Mouse (Mus musculus): Measurements from ENCODE around the gene Olfr641. TPM values are rescaled to one million over a fixed set of nuclear protein-coding genes. Genes with fewer than 3 reads are reported as not detected.

Olfr641 gene
- not detected for total RNA-seq (2022)

DNA sequence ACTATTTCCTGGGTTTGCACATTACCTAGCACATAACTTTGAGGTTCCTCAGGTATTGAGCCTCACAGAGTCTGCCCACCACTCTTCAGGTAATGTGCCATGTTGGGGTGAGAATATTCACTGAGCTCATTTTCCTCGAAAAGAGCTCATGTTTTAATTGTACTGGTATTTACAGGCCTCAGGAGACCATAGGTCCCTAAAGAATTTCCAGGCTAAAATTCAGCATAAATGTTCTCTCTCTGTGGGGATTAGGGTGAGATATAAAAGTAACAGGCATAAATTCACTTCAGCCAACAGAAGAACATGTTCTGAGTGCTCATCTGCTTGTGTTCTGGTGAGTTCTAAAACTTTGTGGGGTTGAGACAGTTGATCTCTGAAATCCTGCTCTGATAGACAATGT, at the start of gene Olfr641:
Olfr641 (plus strand) TSS at position 301 of the 400 bp plus-strand sequence.
- DNase-seq (ENCODE audit: low spot score in 2 of 2) = no peak

DNA sequence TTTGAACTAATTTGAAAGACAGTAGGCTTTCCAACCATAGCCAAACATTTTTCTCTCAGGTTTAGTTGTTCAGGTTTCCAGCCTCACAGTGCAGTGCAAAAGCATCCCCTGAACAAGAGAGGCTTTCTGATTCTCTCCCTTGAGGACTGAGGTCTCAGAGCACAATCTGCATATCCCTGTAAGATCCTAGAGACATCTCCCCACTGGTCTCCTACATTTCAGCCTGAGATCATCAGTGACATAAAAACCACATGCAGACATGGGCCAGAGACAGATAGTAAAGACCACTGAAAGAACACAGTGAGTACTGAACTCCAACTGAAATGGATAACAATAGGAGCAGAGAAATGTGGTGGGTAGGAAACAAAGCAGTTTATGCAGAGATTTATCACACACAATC, 36.8 kb upstream of the Olfr641 start, which contains the start of gene Olfr638:
Olfr638 (plus strand) TSS at position 301 of the 400 bp plus-strand sequence.
- DNase-seq (ENCODE audit: low spot score in 2 of 2) = no peak

DNA sequence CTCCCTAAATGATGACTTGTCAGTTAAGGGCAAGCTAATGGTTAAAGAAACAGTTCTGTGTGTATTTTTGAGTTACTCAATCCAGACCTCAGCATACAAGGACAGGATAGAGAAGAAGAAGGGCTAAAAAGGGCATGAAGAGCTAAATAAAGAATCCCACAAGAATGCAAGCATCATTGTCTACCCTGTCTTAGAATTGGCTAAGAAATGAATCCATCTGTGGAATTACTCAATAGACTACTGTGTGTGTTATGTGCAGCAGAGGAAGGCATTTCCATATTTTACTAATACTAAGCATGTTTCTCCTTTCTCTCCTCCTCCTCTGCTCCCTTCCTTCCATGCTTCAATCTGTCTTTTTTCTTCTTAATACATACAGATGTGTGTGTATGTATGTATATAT, 36.1 kb upstream of the Olfr641 start:
- DNase-seq (ENCODE audit: low spot score in 2 of 2) = no peak

DNA sequence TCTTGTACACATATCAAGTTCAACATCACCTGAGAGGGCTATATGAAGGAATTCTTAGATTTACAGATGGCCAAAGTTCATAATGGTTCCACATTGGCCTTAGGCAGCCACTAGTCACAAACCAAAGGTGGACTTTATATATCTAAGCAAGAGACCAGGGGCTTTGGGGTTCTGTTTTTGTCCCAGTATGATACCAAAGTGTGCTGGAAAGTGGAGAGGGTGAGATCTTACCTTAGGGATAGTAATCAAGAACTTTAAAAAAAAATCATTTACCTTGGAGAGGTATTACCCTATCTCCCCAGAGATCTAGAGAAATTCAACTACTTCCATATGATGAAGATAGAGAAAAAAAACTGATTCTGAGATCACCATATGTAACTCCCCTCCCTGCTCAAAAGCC, 18.0 kb upstream of the Olfr641 start, which contains the start of gene Olfr639:
Olfr639 (minus strand) TSS at position 101 of the 400 bp plus-strand sequence.
- no peak for DNase-seq (ENCODE audit: low spot score in 2 of 2)

DNA sequence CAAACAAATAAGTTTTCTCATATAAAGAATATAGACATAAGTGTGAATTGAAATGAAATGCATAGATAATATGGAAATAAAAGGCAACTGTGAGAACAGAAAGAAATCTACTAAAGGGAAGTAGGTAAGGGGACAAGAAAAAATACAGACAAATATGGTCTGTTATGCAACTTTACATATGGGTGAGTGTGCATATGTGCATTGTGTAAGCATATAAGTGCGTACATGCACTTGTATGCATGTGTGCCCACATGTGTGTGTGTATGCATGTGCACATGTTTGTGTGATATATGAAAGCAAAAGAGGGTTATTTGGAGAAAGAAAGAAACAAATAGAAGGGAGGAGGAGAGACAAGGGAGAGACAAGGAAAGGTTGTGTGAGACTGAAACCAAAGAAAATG, 16.3 kb upstream of the Olfr641 start:
- DNase-seq (ENCODE audit: low spot score in 2 of 2) = no peak

DNA sequence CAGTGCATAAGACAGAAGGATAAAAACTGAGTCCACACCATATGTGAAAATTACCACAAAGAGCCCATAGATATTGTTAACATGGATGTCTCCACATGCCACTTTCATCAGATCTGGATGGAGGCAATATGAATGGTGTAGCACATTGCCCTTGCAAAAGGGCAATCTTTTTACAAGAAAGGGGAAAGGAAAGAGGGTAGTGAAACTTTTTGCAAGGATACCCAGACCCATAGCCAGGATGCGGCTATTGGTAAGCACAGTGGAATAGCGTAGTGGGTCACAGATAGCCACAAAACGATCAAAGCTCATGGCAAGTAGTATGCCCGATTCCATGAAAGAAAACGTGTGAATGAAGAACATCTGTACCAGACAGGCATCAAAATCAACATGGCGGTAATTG, 13.6 kb upstream of the Olfr641 start:
- DNase-seq (ENCODE audit: low spot score in 2 of 2) = no peak

DNA sequence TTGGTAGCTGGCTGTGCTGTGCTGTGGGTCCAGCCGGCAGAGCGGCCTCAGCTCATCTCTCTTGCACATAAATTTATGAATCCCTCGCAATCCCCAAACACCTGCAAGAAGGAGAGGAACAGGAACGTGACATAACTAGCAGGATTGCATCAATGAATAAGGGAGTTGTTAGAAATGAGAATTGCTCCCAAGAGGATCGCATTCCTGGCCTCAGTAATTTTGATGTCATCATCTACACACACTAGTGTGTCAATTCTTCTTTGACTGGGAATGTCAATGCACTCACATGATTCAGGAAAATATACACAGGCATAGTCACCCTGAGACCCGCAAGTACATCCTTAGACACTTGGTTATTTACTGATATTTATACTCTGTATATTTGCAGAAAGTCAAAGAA, 9.8 kb upstream of the Olfr641 start, which contains the start of gene Olfr640:
Olfr640 (minus strand) TSS at position 101 of the 400 bp plus-strand sequence.
- no peak for DNase-seq (ENCODE audit: low spot score in 2 of 2)

DNA sequence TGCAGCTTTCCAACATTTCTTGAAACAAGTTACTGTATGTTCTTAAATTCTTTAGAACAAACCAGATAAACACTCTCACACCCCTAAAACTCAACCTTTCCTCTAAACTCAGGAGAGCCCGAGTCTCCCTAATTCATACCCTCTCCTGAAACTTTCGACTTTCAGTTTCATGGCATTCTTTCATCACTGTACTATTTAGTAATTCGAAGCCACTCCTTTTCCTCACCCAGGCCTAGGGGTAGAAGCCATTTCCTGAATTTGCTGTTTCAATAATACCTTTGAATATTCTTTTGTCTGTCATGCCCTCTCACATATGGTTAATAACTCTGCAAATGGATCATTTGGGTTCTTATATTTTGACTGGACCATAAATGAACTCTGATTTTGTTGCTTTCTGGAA, 8.3 kb upstream of the Olfr641 start:
- DNase-seq (ENCODE audit: low spot score in 2 of 2) = no peak

DNA sequence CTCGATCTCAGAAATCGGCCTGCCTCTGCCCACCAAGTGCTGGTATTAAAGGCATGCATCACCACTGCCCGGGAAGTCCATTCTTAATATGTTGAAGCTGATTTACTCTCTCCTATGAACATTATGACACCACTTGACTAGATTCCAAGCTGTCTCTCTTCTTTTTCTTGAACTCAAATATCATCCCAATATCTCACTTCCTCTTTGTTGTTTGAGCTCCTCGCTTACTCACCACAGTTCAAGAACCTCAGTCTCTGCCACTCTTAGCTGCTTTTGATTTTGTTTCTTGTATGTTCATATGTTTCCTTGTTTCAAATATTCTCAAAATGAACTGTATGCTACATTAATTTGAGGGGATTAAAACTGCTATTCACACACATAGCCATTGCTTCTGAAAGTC, 15.5 kb downstream of the Olfr641 start:
- no peak for DNase-seq (ENCODE audit: low spot score in 2 of 2)

DNA sequence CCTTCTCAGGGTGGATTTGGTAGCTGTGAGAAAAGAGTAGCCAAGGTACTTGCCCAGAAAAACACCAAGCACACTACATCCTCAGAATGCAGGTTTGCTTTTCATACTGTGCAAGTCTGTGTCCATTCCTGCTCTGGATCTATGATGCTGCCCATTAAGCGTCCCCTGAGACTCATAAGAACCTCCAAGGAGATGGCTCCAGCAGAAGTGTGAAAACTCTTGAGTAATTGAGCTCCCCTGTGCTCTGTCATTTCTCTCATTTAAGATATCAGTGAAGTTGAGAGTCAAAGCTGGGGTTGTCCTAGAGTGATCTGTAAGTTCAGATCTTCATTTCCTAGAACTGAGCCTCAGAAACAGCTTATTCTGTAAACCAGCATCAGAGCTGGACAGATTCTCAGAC, 17.3 kb downstream of the Olfr641 start, which contains the start of gene Olfr642:
Olfr642 (minus strand) TSS at position 101 of the 400 bp plus-strand sequence.
- no peak for DNase-seq (ENCODE audit: low spot score in 2 of 2)

DNA sequence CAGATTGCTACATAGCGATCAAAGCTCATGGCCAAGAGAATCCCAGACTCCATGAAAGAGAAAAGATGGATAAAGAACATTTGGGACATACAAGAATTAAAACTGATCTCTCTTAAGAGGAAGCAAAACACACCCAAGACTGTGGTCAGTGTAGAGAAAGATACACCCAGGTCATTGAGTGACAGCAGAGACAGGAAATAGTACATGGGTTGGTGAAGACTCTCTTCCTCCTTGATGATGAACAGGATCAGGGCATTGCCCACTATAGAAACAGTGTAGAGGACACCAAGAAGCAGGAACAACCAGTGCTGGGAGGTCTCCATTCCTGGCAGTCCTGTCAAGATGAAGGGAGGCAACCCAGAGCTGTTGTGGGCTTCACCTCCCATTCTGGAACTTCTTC, 24.0 kb downstream of the Olfr641 start:
- DNase-seq (ENCODE audit: low spot score in 2 of 2) = no peak

DNA sequence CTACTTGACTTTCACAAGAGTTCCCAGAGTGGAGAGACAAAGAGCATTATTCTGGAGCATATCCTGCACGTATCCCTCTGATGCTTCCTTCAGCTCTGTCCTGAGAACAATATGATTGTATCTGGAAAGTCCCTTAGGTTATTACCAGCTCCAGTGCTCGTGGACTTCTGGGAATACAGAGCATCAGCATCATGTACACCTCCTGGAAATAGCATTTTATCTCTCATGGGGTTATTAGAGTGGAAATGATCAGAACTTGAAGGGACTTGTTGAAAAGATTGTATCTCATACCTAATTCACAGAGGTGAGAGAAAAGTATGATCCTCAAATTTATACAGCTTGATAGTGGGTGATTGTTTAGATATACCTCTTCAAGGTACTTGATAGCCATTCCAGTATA, 26.1 kb downstream of the Olfr641 start, which contains the start of gene 4930516K23Rik:
4930516K23Rik (minus strand) TSS at position 101 of the 400 bp plus-strand sequence.
- DNase-seq (ENCODE audit: low spot score in 2 of 2) = no peak

DNA sequence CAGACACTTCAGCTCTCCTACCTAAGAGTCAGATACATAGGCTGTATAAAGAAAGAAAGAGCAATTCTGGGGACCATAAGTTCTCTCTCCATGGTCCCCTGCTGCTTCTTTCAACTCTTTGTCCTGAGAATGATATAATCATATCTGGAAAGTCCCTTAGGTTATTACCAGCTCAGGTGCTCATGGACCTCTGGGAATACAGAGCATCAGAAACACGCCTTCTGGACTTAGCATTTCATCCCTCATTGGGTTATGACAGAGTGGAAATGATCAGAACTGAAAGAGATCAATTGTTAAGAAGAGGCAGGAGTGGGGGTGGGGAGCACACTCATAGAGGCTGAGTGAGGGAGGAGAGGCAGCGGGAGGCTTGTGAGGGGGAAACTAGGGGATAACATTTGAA, 36.5 kb downstream of the Olfr641 start, which contains the start of gene Olfr644:
Olfr644 (minus strand) TSS at position 101 of the 400 bp plus-strand sequence.
- no peak for DNase-seq (ENCODE audit: low spot score in 2 of 2)

DNA sequence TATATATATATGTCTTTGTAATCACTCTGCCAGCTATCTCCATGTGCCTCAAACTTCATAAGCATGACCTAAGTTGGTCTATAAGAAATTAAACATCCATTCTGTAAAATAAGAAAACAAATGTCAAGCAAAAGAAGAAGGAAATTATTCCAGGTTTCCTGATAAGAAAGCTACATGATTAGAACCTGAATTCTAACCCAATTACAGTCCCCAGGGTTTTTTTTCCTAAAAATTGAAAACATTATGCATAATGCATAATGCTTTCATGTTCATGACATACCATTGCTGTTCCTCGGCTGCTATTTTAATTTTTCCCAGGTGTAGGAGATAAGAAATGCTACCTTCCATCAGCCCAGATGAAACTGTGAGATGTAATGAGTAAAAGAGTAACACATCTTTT, 50.1 kb downstream of the Olfr641 start, which contains the start of gene Olfr645:
Olfr645 (minus strand) TSS at position 101 of the 400 bp plus-strand sequence.
- no peak for DNase-seq (ENCODE audit: low spot score in 2 of 2)

Other genes with a start within 250 kb of the Olfr641 start
- gene Olfr67, start 243.6 kb upstream of the Olfr641 start, total RNA-seq (2022) = not detected
- gene Hbb-bt, start 221.4 kb upstream of the Olfr641 start, total RNA-seq (2022) = 10 to 100 TPM; 18.7 to 28.1 (median 21.1) TPM
- 100 to 1,000 TPM; 155 to 350 (median 222) TPM for gene Hbb-bs, start 207.3 kb upstream of the Olfr641 start, total RNA-seq (2022)
- gene Hbb-bh2, start 194.9 kb upstream of the Olfr641 start, total RNA-seq (2022) = not detected
- gene Hbb-bh1, start 192.3 kb upstream of the Olfr641 start, total RNA-seq (2022) = not detected
- gene Hbb-y, start 182.2 kb upstream of the Olfr641 start, total RNA-seq (2022) = not detected
- not detected for gene Olfr66, start 149.2 kb upstream of the Olfr641 start, total RNA-seq (2022)
- gene Olfr64, start 141.0 kb upstream of the Olfr641 start, total RNA-seq (2022) = not detected
- gene Olfr65, start 132.0 kb upstream of the Olfr641 start, total RNA-seq (2022) = not detected
- gene Olfr631, start 106.6 kb upstream of the Olfr641 start, total RNA-seq (2022) = not detected
- gene Olfr632, start 101.1 kb upstream of the Olfr641 start, total RNA-seq (2022) = not detected
- not detected for gene Olfr633, start 91.0 kb upstream of the Olfr641 start, total RNA-seq (2022)
- under 1 TPM in 3 of 4 experiments, not detected in 1; 0.04 to 0.05 (median 0.04) TPM for gene Olfr635, start 64.3 kb upstream of the Olfr641 start, total RNA-seq (2022)
- not detected for gene Olfr638, start 36.7 kb upstream of the Olfr641 start, total RNA-seq (2022)
- gene Olfr639, start 18.1 kb upstream of the Olfr641 start, total RNA-seq (2022) = under 1 TPM in 3 of 4 experiments, not detected in 1; 0.06 to 0.31 (median 0.18) TPM
- not detected for gene Olfr640, start 9.9 kb upstream of the Olfr641 start, total RNA-seq (2022)
- not detected for gene Olfr642, start 17.2 kb downstream of the Olfr641 start, total RNA-seq (2022)
- gene 4930516K23Rik, start 26.0 kb downstream of the Olfr641 start, total RNA-seq (2022) = not detected
- gene Olfr644, start 36.4 kb downstream of the Olfr641 start, total RNA-seq (2022) = not detected
- not detected for gene Olfr645, start 50.0 kb downstream of the Olfr641 start, total RNA-seq (2022)
- not detected for gene Olfr646, start 69.4 kb downstream of the Olfr641 start, total RNA-seq (2022)
- gene Ubqln5, start 94.4 kb downstream of the Olfr641 start, total RNA-seq (2022) = not detected
- gene Olfr643, start 102.0 kb downstream of the Olfr641 start, total RNA-seq (2022) = not detected
- gene Ubqln3, start 107.8 kb downstream of the Olfr641 start, total RNA-seq (2022) = not detected
- gene Ubqlnl, start 115.1 kb downstream of the Olfr641 start, total RNA-seq (2022) = not detected
- gene Olfm5, start 129.4 kb downstream of the Olfr641 start, total RNA-seq (2022) = not detected
- gene Olfr648, start 147.9 kb downstream of the Olfr641 start, total RNA-seq (2022) = under 1 TPM; 0.14 to 0.31 (median 0.22) TPM
- not detected for gene Olfr649, start 160.5 kb downstream of the Olfr641 start, total RNA-seq (2022)
- gene Trim6, start 183.3 kb downstream of the Olfr641 start, total RNA-seq (2022) = under 1 TPM; 0.14 to 0.29 (median 0.16) TPM
- gene Trim34a, start 209.0 kb downstream of the Olfr641 start, total RNA-seq (2022) = 1 to 10 TPM; 1.7 to 4.0 (median 2.7) TPM

All from layer of hippocampus, adult 8-10 months (tissue).